Mouse (Mus musculus): Measurements from ENCODE around the gene Gm21885. TPM values are rescaled to one million over a fixed set of nuclear protein-coding genes. Genes with fewer than 3 reads are reported as not detected.

Gm21885 gene
- polyA plus RNA-seq, 1 experiment from 2014 or later: 0.68 TPM

- Histone ChIP-seq H3K27me3 (ENCODE audit: control insufficient read depth, insufficient read depth, low read length) (no peaks in the 10 kb centered on the region), H3K27ac (ENCODE audit: low read depth, low read length) (no peak overlapping the region), H3K9me3 (ENCODE audit: control insufficient read depth, low read length) (no peaks in the 10 kb centered on the region), H3K4me2 (replicated peaks; ENCODE audit: low read depth, low read length) (no peak overlapping the region), H3K9ac (ENCODE audit: low read depth, low read length) (no peak overlapping the region), H3K4me1 (replicated peaks; ENCODE audit: control insufficient read depth, insufficient read depth, low read length) (0 out of 2 replicates have a peak, but pooled peaks cover 2% of the 10 kb centered on the region), H3K36me3 (ENCODE audit: control insufficient read depth, insufficient read depth, low read length) (no peaks in the 10 kb centered on the region), H3K4me3 (ENCODE audit: low read depth, low read length) (no peak overlapping the region)
- ATAC-seq (ENCODE audit: low FRiP score) (no peak), DNase-seq (ENCODE audit: low spot score) (no peak)
- WGBS: 93% methylated on average over 10 of the region's 10 CpGs
These were observed 7.3 kb upstream of the Gm21885 start for GRCm38 (mm10) chr11:94274206-94274867.

DNA sequence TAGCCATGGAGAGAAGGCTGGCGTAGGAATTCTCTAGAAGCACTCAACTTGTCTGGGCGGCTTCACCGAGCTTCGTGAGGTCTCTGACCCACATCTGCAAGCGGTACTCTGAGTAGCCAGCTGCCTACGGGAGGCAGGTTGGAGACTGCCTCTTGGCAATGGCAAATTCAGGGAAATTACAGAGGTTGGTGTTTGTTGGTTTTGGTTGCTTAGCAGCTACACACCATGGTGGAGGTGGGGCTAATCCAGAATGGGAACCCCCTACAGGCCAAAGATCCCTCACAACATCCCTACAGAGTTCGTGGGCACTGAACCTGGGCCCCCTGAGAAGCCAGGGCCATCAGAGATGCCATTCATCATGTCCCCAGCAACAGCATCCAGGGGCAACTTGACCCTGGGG is 6.4 kb upstream of the Gm21885 start:
- no peaks in the 10 kb centered on the region for H3K9me3 ChIP-seq (ENCODE audit: control insufficient read depth, low read length)
- H3K36me3 ChIP-seq (ENCODE audit: control insufficient read depth, insufficient read depth, low read length): no peaks in the 10 kb centered on the region
- no peak overlapping the region for H3K9ac ChIP-seq (ENCODE audit: low read depth, low read length)
- H3K4me1 ChIP-seq (replicated peaks; ENCODE audit: control insufficient read depth, insufficient read depth, low read length): 0 out of 2 replicates have a peak, but pooled peaks cover 2% of the 10 kb centered on the region
- H3K27me3 ChIP-seq (ENCODE audit: control insufficient read depth, insufficient read depth, low read length): no peaks in the 10 kb centered on the region
- WGBS: 86% methylated on average over 7 of the region's 7 CpGs
- no peak overlapping the region for H3K4me3 ChIP-seq (ENCODE audit: low read depth, low read length)
- no peak overlapping the region for H3K27ac ChIP-seq (ENCODE audit: low read depth, low read length)
- DNase-seq (ENCODE audit: low spot score) (no peak), ATAC-seq (ENCODE audit: low FRiP score) (no peak)
- no peak overlapping the region for H3K4me2 ChIP-seq (replicated peaks; ENCODE audit: low read depth, low read length)

- H3K27ac ChIP-seq (ENCODE audit: low read depth, low read length): no peak overlapping the region
- H3K36me3 ChIP-seq (ENCODE audit: control insufficient read depth, insufficient read depth, low read length): no peaks in the 10 kb centered on the region
- 0 out of 2 replicates have a peak, but pooled peaks cover 2% of the 10 kb centered on the region for H3K4me1 ChIP-seq (replicated peaks; ENCODE audit: control insufficient read depth, insufficient read depth, low read length)
- ATAC-seq (ENCODE audit: low FRiP score) (no peak), DNase-seq (ENCODE audit: low spot score) (no peak)
- no peaks in the 10 kb centered on the region for H3K27me3 ChIP-seq (ENCODE audit: control insufficient read depth, insufficient read depth, low read length)
- WGBS: 87% methylated on average over 2 of the region's 2 CpGs
- H3K9me3 ChIP-seq (ENCODE audit: control insufficient read depth, low read length): no peaks in the 10 kb centered on the region
- H3K4me3 ChIP-seq (ENCODE audit: low read depth, low read length): no peak overlapping the region
- H3K4me2 ChIP-seq (replicated peaks; ENCODE audit: low read depth, low read length): no peak overlapping the region
- no peak overlapping the region for H3K9ac ChIP-seq (ENCODE audit: low read depth, low read length)
These were observed 6.0 kb upstream of the Gm21885 start for GRCm38 (mm10) chr11:94275686-94276085.

GRCm38 (mm10) chr11:94276869-94277337 is 4.8 kb upstream of the Gm21885 start:
- Histone ChIP-seq H3K36me3 (ENCODE audit: control insufficient read depth, insufficient read depth, low read length) (no peaks in the 10 kb centered on the region), H3K4me2 (replicated peaks; ENCODE audit: low read depth, low read length) (peak overlapping the region; percentile 46), H3K9ac (ENCODE audit: low read depth, low read length) (no peak overlapping the region), H3K4me3 (ENCODE audit: low read depth, low read length) (peak overlapping the region; percentile 12; the same call in 1 of the 2 replicates), H3K27ac (ENCODE audit: low read depth, low read length) (no peak overlapping the region), H3K4me1 (replicated peaks; ENCODE audit: control insufficient read depth, insufficient read depth, low read length) (0 out of 2 replicates have a peak, but pooled peaks cover 2% of the 10 kb centered on the region), H3K27me3 (ENCODE audit: control insufficient read depth, insufficient read depth, low read length) (no peaks in the 10 kb centered on the region), H3K9me3 (ENCODE audit: control insufficient read depth, low read length) (no peaks in the 10 kb centered on the region)
- 9% methylated on average over 20 of the region's 20 CpGs for WGBS
- ATAC-seq (ENCODE audit: low FRiP score): peak; percentile 76
- DNase-seq (ENCODE audit: low spot score): peak; percentile 96

DNA sequence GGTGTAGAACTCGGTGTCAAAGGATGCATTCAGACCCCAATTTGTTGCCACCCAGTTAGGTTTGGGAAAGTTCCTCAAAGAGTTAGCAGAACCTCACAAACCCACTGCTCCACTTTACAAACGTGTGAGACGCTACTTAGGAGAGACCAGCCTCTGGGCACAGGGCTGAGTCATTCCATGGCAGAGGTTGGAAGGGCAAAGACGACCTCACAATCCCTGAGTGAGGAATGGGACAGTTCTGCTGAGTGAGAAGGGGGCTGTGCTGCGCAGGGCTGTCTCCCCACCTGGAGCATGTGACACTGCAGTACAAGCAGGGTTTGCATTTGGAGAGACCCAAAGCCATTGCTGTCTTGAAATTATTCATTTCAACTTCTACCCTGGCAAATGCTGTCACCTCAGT is 618 bp downstream of the Gm21885 start:
- Histone ChIP-seq H3K27me3 (ENCODE audit: control insufficient read depth, insufficient read depth, low read length) (no peaks in the 10 kb centered on the region), H3K4me1 (replicated peaks; ENCODE audit: control insufficient read depth, insufficient read depth, low read length) (no peaks in the 10 kb centered on the region), H3K27ac (ENCODE audit: low read depth, low read length) (no peak overlapping the region), H3K9ac (ENCODE audit: low read depth, low read length) (no peak overlapping the region), H3K4me3 (ENCODE audit: low read depth, low read length) (no peak overlapping the region), H3K36me3 (ENCODE audit: control insufficient read depth, insufficient read depth, low read length) (peaks cover 6% of the 10 kb centered on the region), H3K9me3 (ENCODE audit: control insufficient read depth, low read length) (no peaks in the 10 kb centered on the region), H3K4me2 (replicated peaks; ENCODE audit: low read depth, low read length) (no peak overlapping the region)
- ATAC-seq (ENCODE audit: low FRiP score) (no peak), DNase-seq (ENCODE audit: low spot score) (no peak)
- 71% methylated on average over 5 of the region's 5 CpGs for WGBS

- Histone ChIP-seq H3K27me3 (ENCODE audit: control insufficient read depth, insufficient read depth, low read length) (no peaks in the 10 kb centered on the region), H3K4me1 (replicated peaks; ENCODE audit: control insufficient read depth, insufficient read depth, low read length) (no peaks in the 10 kb centered on the region), H3K4me2 (replicated peaks; ENCODE audit: low read depth, low read length) (no peak overlapping the region), H3K27ac (ENCODE audit: low read depth, low read length) (no peak overlapping the region), H3K9ac (ENCODE audit: low read depth, low read length) (no peak overlapping the region), H3K9me3 (ENCODE audit: control insufficient read depth, low read length) (no peaks in the 10 kb centered on the region), H3K36me3 (ENCODE audit: control insufficient read depth, insufficient read depth, low read length) (peaks cover 8% of the 10 kb centered on the region), H3K4me3 (ENCODE audit: low read depth, low read length) (no peak overlapping the region)
- WGBS: 96% methylated on average over 6 of the region's 6 CpGs
- DNase-seq (ENCODE audit: low spot score) (no peak), ATAC-seq (ENCODE audit: low FRiP score) (no peak)
These were observed 1.9 kb downstream of the Gm21885 start for GRCm38 (mm10) chr11:94283536-94284099.

- no peak overlapping the region for H3K4me2 ChIP-seq (replicated peaks; ENCODE audit: low read depth, low read length)
- DNase-seq (ENCODE audit: low spot score) (no peak), ATAC-seq (ENCODE audit: low FRiP score) (no peak)
- H3K27ac ChIP-seq (ENCODE audit: low read depth, low read length): no peak overlapping the region
- no peaks in the 10 kb centered on the region for H3K4me1 ChIP-seq (replicated peaks; ENCODE audit: control insufficient read depth, insufficient read depth, low read length)
- H3K27me3 ChIP-seq (ENCODE audit: control insufficient read depth, insufficient read depth, low read length): no peaks in the 10 kb centered on the region
- H3K9me3 ChIP-seq (ENCODE audit: control insufficient read depth, low read length): no peaks in the 10 kb centered on the region
- H3K9ac ChIP-seq (ENCODE audit: low read depth, low read length): no peak overlapping the region
- H3K4me3 ChIP-seq (ENCODE audit: low read depth, low read length): no peak overlapping the region
- peaks cover 9% of the 10 kb centered on the region for H3K36me3 ChIP-seq (ENCODE audit: control insufficient read depth, insufficient read depth, low read length)
- WGBS: 96% methylated on average over 11 of the region's 11 CpGs
These were observed 4.4 kb downstream of the Gm21885 start for GRCm38 (mm10) chr11:94285886-94286574.

DNA sequence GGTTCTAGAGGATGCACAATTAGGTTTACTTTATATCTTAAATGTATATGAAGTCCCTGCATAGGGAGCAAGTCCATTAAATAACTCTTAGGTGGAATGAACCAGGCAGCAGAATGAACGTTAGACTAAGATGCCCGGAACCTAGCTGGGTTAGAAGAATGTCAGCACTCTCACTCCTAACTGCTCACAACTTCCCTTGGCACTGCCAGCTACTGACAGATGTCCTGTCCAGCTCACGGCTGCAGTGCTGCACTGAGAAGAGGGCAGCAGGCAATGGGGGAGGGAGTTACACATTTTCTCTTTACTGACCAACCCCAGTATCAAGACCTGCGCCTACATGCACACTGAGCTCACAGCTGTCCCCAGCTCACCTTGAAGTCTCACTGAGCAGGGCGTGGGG is 5.4 kb downstream of the Gm21885 start:
- H3K9ac ChIP-seq (ENCODE audit: low read depth, low read length): no peak overlapping the region
- no peak overlapping the region for H3K4me2 ChIP-seq (replicated peaks; ENCODE audit: low read depth, low read length)
- DNase-seq (ENCODE audit: low spot score): no peak
- ATAC-seq (ENCODE audit: low FRiP score): no peak
- H3K36me3 ChIP-seq (ENCODE audit: control insufficient read depth, insufficient read depth, low read length): peaks cover 9% of the 10 kb centered on the region
- 90% methylated on average over 5 of the region's 5 CpGs for WGBS
- H3K27me3 ChIP-seq (ENCODE audit: control insufficient read depth, insufficient read depth, low read length): no peaks in the 10 kb centered on the region
- H3K4me1 ChIP-seq (replicated peaks; ENCODE audit: control insufficient read depth, insufficient read depth, low read length): no peaks in the 10 kb centered on the region
- H3K27ac ChIP-seq (ENCODE audit: low read depth, low read length): no peak overlapping the region
- no peak overlapping the region for H3K4me3 ChIP-seq (ENCODE audit: low read depth, low read length)
- H3K9me3 ChIP-seq (ENCODE audit: control insufficient read depth, low read length): no peaks in the 10 kb centered on the region
